Mouse (Mus musculus): ENCODE measurements around the gene Ccnf.
A peak's percentile ranks its signal among the peaks of the same experiment; 100 is the strongest.

The Ccnf gene

GRCm38 (mm10) chr17:24222653-24223052, 28.6 kb downstream of the Ccnf start:
- no peak for DNase-seq

- peak; percentile 99 for DNase-seq
Observed at GRCm38 (mm10) chr17:24220435-24221411, 30.6 kb downstream of the Ccnf start, which contains the start of gene Tedc2. Tedc2 (minus strand) TSS chr17:24220851.

GRCm38 (mm10) chr17:24216836-24217235, 34.4 kb downstream of the Ccnf start:
- DNase-seq = no peak

- DNase-seq = peak; percentile 58
Observed at GRCm38 (mm10) chr17:24213186-24213585, 38.1 kb downstream of the Ccnf start.

- no peak for DNase-seq
Observed at GRCm38 (mm10) chr17:24212441-24213018, 38.8 kb downstream of the Ccnf start.

GRCm38 (mm10) chr17:24211631-24212440, 39.4 kb downstream of the Ccnf start:
- peak; percentile 86 for DNase-seq

- DNase-seq = no peak
Observed at GRCm38 (mm10) chr17:24210591-24210990, 40.7 kb downstream of the Ccnf start.

- DNase-seq = no peak
Observed at GRCm38 (mm10) chr17:24209916-24210240, 41.4 kb downstream of the Ccnf start.

GRCm38 (mm10) chr17:24209043-24209915, 42.0 kb downstream of the Ccnf start, which contains the start of gene Ntn3:
Ntn3 (minus strand) TSS chr17:24209531.
- DNase-seq = peak; percentile 26

- peak; percentile 11 for DNase-seq
Observed at GRCm38 (mm10) chr17:24208641-24209042, 42.6 kb downstream of the Ccnf start.

GRCm38 (mm10) chr17:24207768-24208640, 43.3 kb downstream of the Ccnf start:
- no peak for DNase-seq

GRCm38 (mm10) chr17:24206451-24207351, 44.6 kb downstream of the Ccnf start:
- peak; percentile 65 for DNase-seq

GRCm38 (mm10) chr17:24205908-24206361, 45.3 kb downstream of the Ccnf start:
- peak; percentile 61 for DNase-seq

- DNase-seq = peak; percentile 92
Observed at GRCm38 (mm10) chr17:24205284-24205888, 45.9 kb downstream of the Ccnf start, which contains the start of gene Tbc1d24. Tbc1d24 (minus strand) TSS chr17:24205562.

GRCm38 (mm10) chr17:24204846-24205245, 46.4 kb downstream of the Ccnf start:
- no peak for DNase-seq

GRCm38 (mm10) chr17:24203611-24204534, 47.4 kb downstream of the Ccnf start:
- DNase-seq = no peak

GRCm38 (mm10) chr17:24203068-24203467, 48.2 kb downstream of the Ccnf start:
- no peak for DNase-seq

- DNase-seq = no peak
Observed at GRCm38 (mm10) chr17:24201092-24201491, 50.2 kb downstream of the Ccnf start.

Measured in lung, postnatal 36 days (tissue).